Mouse (Mus musculus): ENCODE data around the gene Slit3. TPM values are rescaled to one million over a fixed set of nuclear protein-coding genes. Genes with fewer than 3 reads are reported as not detected.

Gene Slit3
- polyA plus RNA-seq, 3 experiments from 2014 or later = not detected

- ATAC-seq = no peak
Observed at GRCm38 (mm10) chr11:35364469-35364868, 243.4 kb downstream of the Slit3 start.

GRCm38 (mm10) chr11:35365510-35365931 lies 244.5 kb downstream of the Slit3 start:
- no peak for ATAC-seq

GRCm38 (mm10) chr11:35366611-35367010 lies 245.6 kb downstream of the Slit3 start:
- ATAC-seq = no peak

- ATAC-seq = no peak
Observed at GRCm38 (mm10) chr11:35367248-35367647, 246.2 kb downstream of the Slit3 start.

- ATAC-seq = no peak
Observed at GRCm38 (mm10) chr11:35369964-35370363, 248.9 kb downstream of the Slit3 start.

GRCm38 (mm10) chr11:35370705-35371104 lies 249.7 kb downstream of the Slit3 start:
- ATAC-seq = no peak

- no peak for ATAC-seq
Observed at GRCm38 (mm10) chr11:35372410-35372809, 251.4 kb downstream of the Slit3 start.

GRCm38 (mm10) chr11:35375072-35375471 lies 254.0 kb downstream of the Slit3 start:
- ATAC-seq = no peak

- no peak for ATAC-seq
Observed at GRCm38 (mm10) chr11:35378802-35379201, 257.8 kb downstream of the Slit3 start.

- ATAC-seq = no peak
Observed at GRCm38 (mm10) chr11:35379407-35379806, 258.4 kb downstream of the Slit3 start.

GRCm38 (mm10) chr11:35380766-35381165 lies 259.7 kb downstream of the Slit3 start:
- no peak for ATAC-seq

GRCm38 (mm10) chr11:35385444-35385843 lies 264.4 kb downstream of the Slit3 start:
- no peak for ATAC-seq

- ATAC-seq = no peak
Observed at GRCm38 (mm10) chr11:35387826-35388225, 266.8 kb downstream of the Slit3 start.

GRCm38 (mm10) chr11:35388471-35388870 lies 267.4 kb downstream of the Slit3 start:
- no peak for ATAC-seq

- no peak for ATAC-seq
Observed at GRCm38 (mm10) chr11:35389341-35389740, 268.3 kb downstream of the Slit3 start.

GRCm38 (mm10) chr11:35389780-35390435 lies 268.9 kb downstream of the Slit3 start:
- no peak for ATAC-seq

- ATAC-seq = no peak
Observed at GRCm38 (mm10) chr11:35393815-35394214, 272.8 kb downstream of the Slit3 start.

- ATAC-seq = no peak
Observed at GRCm38 (mm10) chr11:35395376-35395775, 274.4 kb downstream of the Slit3 start.

- no peak for ATAC-seq
Observed at GRCm38 (mm10) chr11:35398353-35398752, 277.3 kb downstream of the Slit3 start.

- no peak for ATAC-seq
Observed at GRCm38 (mm10) chr11:35403516-35403915, 282.5 kb downstream of the Slit3 start.

GRCm38 (mm10) chr11:35406045-35406444 lies 285.0 kb downstream of the Slit3 start:
- no peak for ATAC-seq

- ATAC-seq = no peak
Observed at GRCm38 (mm10) chr11:35406522-35406921, 285.5 kb downstream of the Slit3 start.

GRCm38 (mm10) chr11:35407341-35408154 lies 286.5 kb downstream of the Slit3 start:
- no peak for ATAC-seq

GRCm38 (mm10) chr11:35410431-35410830 lies 289.4 kb downstream of the Slit3 start:
- ATAC-seq = no peak
